Mouse (Mus musculus): Measurements from ENCODE around the gene Chst5. TPM values are rescaled to one million over a fixed set of nuclear protein-coding genes. Genes with fewer than 3 reads are reported as not detected.

Gene Chst5
- total RNA-seq (2023), result not detected in 4 replicates

DNA sequence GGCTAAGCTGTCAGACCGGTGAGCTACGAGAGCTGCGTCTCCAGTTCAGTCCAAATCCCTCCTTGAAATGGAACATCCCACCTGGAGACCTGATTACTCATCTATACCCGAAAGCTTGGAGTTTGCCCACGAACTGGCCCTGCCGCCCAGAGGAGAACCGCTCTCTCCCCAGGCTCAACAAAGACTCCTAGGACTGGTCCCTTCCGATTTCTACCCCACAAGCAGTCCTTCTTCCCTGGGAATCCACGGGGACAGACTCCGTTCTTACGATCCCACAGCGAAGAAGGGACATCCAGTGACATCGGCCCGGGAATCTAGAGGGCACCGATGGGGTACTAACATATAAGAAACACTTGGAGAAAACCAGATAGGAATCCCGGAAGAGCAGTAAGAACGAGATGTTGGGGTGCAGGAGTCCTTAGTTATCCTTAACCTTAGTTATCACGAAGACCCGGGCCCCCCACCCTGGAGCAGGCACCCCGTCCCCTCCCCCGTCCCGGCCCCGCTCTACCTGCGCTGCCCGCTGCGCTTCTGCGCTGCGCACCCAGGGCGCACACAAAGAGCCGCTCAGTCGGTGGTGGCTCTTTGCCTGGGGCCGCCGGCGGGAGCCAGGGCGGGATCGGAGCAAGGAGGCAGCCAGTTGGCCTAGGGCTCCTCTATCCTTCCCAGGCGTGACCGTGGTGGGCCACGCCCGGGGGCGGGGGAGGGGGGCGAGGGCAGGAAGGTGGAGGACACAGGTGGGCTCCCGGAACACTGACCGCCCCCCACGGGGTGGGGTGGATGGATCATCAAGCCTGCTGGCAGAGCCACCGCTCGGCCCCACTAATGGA lies at the start of gene Chst5:
TSS of gene Chst5 (minus strand) at position 827 of the 830 bp plus-strand sequence.

DNA sequence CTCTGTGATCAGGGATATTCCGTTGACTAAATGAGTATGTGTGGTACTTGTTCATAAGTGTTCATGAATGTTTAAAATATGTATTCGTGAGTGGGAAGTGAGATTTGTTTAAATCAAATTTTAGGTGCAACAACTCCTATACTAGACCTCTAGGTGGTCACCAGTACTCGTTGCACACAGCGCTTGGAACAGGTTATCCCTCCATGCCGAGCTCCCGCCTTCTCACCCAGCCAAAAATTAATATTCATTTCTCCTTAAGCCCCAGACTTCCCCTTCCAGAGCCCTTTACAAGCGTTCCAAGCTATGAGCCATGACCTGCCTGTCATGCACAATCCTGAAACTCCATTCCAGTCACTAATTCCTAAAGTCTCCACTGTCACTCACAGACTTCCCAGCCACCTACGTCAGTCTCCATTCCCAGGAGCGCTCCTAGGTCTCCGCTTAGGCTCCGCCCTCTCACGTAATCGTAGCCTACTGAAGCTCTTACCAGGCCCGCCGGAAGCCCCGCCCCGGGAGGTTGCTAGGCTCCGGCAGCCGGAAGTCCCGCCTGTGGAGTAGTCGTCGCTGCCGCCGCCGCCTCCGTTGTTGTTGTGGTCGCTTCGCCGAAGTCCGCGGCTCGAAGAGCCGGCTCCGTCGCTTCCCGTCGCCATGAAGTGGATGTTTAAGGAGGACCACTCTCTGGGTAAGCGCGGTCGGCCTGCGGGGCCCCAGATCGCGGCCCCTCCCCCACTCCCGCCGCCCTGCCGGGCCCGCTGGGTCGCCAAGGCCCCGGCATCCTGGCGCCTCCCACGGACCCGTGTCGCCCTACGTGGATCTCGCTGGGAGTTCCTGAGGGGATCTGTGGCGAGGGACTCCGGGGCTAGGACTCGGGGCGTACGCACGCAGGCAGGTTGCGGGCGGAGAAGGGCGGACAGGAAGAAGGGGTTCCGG lies 30.2 kb upstream of the Chst5 start, which contains the start of gene Gabarapl2:
TSS of gene Gabarapl2 (plus strand) at position 533 of the 930 bp plus-strand sequence.

DNA sequence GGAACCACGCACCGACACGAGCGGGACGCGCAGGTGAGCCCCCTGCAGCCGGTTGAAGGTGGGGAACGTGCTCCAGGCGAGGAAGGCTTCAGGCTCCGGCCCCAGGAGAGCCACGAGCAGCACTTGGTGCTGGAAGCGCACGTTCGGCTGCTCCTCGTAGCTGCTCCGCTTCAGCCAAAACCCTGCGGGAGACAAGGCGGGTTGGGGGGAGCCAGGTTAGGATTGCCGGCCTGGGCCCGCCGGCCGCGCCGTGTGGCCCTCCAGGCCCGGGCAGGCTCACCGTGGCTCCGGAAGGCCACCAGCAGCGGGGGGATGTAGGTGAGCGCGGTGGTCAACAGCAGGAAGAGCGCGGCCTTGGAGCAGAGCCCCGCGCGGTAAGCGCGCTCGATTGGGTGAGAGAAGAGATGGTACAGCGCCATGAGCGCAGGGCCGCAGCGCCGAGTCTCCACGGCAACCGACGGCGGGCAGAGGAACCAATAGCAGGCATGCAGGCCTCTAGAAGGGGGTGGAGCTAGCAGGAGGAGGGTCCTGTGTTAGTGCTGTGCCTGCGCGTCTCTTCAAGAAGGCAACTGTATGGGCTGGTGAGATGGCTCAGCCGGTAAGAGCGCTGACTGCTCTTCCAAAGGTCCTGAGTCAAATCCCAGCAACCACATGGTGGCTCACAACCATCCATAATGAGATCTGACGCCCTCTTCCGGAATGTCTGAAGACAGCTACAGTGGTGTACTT lies 23.3 kb upstream of the Chst5 start, which contains the start of gene Tmem231:
TSS of gene Tmem231 (minus strand) at position 534 of the 729 bp plus-strand sequence.

DNA sequence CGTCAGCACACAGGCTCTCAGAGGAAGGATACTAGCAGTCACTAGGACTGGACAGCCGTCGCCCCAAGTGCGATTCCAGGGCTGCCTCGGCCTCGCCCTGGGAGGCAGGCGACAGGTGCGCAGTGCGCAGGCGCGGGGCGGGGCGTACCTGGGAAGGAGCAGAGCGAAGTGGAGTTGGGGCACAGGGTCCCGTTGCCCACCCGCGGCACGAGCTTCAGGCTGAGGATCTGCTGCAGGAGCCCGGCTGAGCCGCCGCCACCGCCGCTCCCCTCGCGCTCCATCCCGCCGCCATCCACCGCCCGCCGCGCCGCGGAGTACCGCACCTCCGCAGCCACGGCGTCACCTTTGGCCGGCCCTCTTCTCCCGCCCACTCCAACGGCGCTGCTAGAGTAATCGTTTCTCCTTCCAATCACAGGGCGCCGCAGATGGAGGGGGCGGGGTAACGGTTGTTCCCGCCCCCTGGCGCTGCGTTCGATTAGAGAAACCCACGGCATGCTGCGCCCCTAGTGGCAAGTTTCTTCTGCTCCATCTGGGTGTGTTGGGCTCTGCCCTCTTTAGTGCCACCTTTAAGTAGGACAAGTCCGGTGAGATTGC lies 33.8 kb downstream of the Chst5 start, which contains the start of gene Tmem170:
TSS of gene Tmem170 (minus strand) at position 396 of the 594 bp plus-strand sequence.

DNA sequence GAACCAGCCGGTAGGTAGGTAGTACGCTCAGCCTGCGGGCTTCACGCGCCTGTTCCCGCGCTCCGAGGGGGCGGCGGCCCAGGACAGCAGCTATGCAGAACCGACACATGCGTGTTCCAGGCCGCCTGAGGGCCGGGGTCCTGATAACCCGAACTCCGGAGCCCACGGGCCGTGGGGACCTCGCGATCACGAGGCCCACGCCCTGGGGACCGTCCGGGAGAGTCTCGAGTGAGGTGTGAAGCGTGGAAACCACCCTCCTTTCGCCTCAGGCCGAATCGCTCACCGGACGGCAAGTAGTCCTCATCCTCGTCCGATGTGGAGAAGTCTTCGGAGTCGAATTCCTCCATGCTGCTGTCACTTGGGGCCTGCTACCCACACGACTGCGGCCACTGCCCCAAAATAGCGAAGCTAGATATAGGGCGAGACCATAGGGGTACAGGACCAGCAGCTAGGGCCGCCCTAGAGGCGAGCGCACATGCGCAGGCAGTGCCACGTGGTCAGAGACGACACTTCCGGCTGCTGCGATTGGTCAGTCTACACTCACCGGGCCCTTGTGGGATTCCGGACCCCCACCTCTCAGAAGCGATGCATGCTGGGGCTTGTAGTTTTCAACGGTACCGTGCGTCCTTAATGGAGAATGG lies 56.3 kb downstream of the Chst5 start, which contains the start of gene Cfdp1:
TSS of gene Cfdp1 (minus strand) at position 431 of the 641 bp plus-strand sequence.

Other genes with a start within 250 kb of the Chst5 start
- 0.69 to 1.4 TPM (median 1.3 TPM) in 3 of 4 replicates, not detected in the other for gene Ctrb1, start 219.4 kb downstream of the Chst5 start, total RNA-seq (2023)
- gene Bcar1, start 166.6 kb downstream of the Chst5 start, total RNA-seq (2023), result 0.28 to 0.79 TPM (median 0.56 TPM) in 4 replicates
- 36.6 to 44.2 TPM (median 39.9 TPM) in 4 replicates for gene Cfdp1, start 56.2 kb downstream of the Chst5 start, total RNA-seq (2023)
- 3.2 to 4.1 TPM (median 3.7 TPM) in 4 replicates for gene Tmem170, start 33.7 kb downstream of the Chst5 start, total RNA-seq (2023)
- 3.0 to 4.5 TPM (median 3.8 TPM) in 4 replicates for gene Tmem231, start 23.4 kb upstream of the Chst5 start, total RNA-seq (2023)
- gene Gabarapl2, start 30.3 kb upstream of the Chst5 start, total RNA-seq (2023), result 110 to 123 TPM (median 118 TPM) in 4 replicates
- gene Adat1, start 81.9 kb upstream of the Chst5 start, total RNA-seq (2023), result 3.4 to 4.3 TPM (median 3.7 TPM) in 4 replicates
- 75.1 to 83.1 TPM (median 80.4 TPM) in 4 replicates for gene Kars, start 100.9 kb upstream of the Chst5 start, total RNA-seq (2023)
- 12.8 to 14.4 TPM (median 13.3 TPM) in 4 replicates for gene Terf2ip, start 101.0 kb upstream of the Chst5 start, total RNA-seq (2023)
- not detected in 4 replicates for gene Gm6793, start 104.6 kb upstream of the Chst5 start, total RNA-seq (2023)

All from B cell, adult 62 days (primary cell).